Mouse (Mus musculus) lung, embryonic 15.5 days (tissue): Measurements from ENCODE around the gene Pigf. TPM values are rescaled to one million over a fixed set of nuclear protein-coding genes. Genes with fewer than 3 reads are reported as not detected.

ENCODE experiments used
- polyA plus RNA-seq: library from polyadenylated mRNA; unstranded; fragments of >200 nt; fragmentation: Nextera tagmentation; extraction: Ambion mirVana; gene quantifications from 2 replicates; pipeline ENCODE4 v1.2.1, GENCODE M21; 2015

Gene Pigf
- polyA plus RNA-seq, 1 experiment from 2014 or later, result 30.7 TPM

Other genes starting within 250 kb of the Pigf start
- gene Tmem247, start 108.1 kb downstream of the Pigf start, polyA plus RNA-seq, result not detected in 2 replicates
- 0.21 TPM in 1 of 2 replicates, not detected in the other for gene Atp6v1e2, start 77.5 kb downstream of the Pigf start, polyA plus RNA-seq
- 12.1 and 13.0 TPM in 2 replicates for gene Rhoq, start 62.3 kb downstream of the Pigf start, polyA plus RNA-seq
- 129 and 145 TPM in 2 replicates for gene Cript, start 144 bp upstream of the Pigf start, polyA plus RNA-seq
- gene Socs5, start 82.3 kb upstream of the Pigf start, polyA plus RNA-seq, result 14.2 and 15.5 TPM in 2 replicates
- gene Mcfd2, start 240.5 kb upstream of the Pigf start, polyA plus RNA-seq, result 116 and 122 TPM in 2 replicates